Mouse (Mus musculus): Measurements from ENCODE around the gene Noc2l. TPM values are rescaled to one million over a fixed set of nuclear protein-coding genes. Genes with fewer than 3 reads are reported as not detected.

Noc2l gene
- polyA plus RNA-seq, 1 experiment from 2014 or later, result 69.0 TPM

GRCm38 (mm10) chr4:156249567-156249966 lies 13.8 kb downstream of the Noc2l start:
- H3K9ac ChIP-seq, result peak overlapping the region; percentile 79
- peaks cover 74% of the 10 kb centered on the region for H3K36me3 ChIP-seq

DNA sequence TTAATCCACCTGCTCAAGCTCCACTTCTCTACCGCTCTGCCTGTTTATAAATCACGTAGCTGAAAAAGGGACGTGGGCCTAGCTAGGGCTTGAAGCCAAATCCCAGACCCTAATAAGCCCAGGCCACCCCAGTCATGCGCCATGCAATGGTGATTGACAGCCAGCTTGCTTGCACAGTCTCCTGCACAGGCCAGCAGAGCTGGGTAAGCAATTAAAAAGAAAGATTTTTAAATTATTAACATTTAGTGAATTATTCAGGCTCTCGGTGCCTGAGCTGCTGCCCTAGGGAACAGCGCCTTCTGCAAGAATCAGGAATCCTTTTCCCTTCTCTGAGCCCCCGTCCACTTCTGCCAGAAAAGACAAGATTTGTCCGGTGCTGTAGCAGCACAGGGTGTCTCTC lies 15.3 kb downstream of the Noc2l start:
- peaks cover 84% of the 10 kb centered on the region for H3K4me1 ChIP-seq (replicated peaks)
- no peaks in the 10 kb centered on the region for H3K9me3 ChIP-seq (replicated peaks)
- H3K27ac ChIP-seq, result peak overlapping the region; percentile 98
- ATAC-seq (ENCODE audit: low read depth), result no peak
- peak overlapping the region; percentile 79 for H3K9ac ChIP-seq
- peak overlapping the region; percentile 46 for H3K4me3 ChIP-seq (replicated peaks)
- H3K36me3 ChIP-seq, result peaks cover 59% of the 10 kb centered on the region
- WGBS (ENCODE audit: insufficient replicate concordance), result 76% methylated on average over 8 of the region's 8 CpGs
- peaks cover 16% of the 10 kb centered on the region for H3K27me3 ChIP-seq
- H3K4me2 ChIP-seq, result peak overlapping the region; percentile 71
- no peak for DNase-seq

More at GRCm38 (mm10) chr4:156249567-156249966, 13.8 kb downstream of the Noc2l start:
- peak overlapping the region; percentile 98 for H3K27ac ChIP-seq
- ATAC-seq (ENCODE audit: low read depth) (no peak), DNase-seq (no peak)
- H3K27me3 ChIP-seq, result peaks cover 3% of the 10 kb centered on the region
- H3K4me3 ChIP-seq (replicated peaks), result no peak overlapping the region
- peaks cover 74% of the 10 kb centered on the region for H3K4me1 ChIP-seq (replicated peaks)
- H3K4me2 ChIP-seq, result no peak overlapping the region
- 61% methylated on average over 11 of the region's 11 CpGs for WGBS (ENCODE audit: insufficient replicate concordance)
- no peaks in the 10 kb centered on the region for H3K9me3 ChIP-seq (replicated peaks)

DNA sequence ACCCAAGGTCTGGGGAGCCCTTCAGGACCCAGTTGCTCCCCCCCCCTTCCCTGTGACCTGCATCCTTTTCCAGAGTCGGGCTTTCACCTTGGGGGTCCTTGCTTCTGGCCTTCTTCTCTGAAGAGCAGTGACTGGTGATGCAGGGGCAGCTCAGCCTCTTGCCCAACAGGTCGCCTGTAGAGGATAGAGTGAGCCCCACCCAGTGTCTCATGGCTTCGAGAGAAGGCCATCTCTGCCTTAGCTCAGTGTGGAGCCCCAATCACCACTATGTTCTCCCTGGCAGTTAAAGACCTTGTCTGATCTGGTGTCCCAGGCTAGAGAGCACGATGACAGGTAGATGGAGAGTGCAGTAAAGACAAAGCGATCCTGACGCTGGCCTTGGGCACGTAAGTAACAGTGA lies 16.3 kb downstream of the Noc2l start:
- H3K4me3 ChIP-seq (replicated peaks), result peak overlapping the region; percentile 46
- peak overlapping the region; percentile 98 for H3K27ac ChIP-seq
- H3K9ac ChIP-seq, result peak overlapping the region; percentile 79
- H3K27me3 ChIP-seq, result peaks cover 16% of the 10 kb centered on the region
- H3K9me3 ChIP-seq (replicated peaks), result no peaks in the 10 kb centered on the region
- peaks cover 49% of the 10 kb centered on the region for H3K36me3 ChIP-seq
- DNase-seq (peak; percentile 38), ATAC-seq (ENCODE audit: low read depth) (peak; percentile 57)
- H3K4me2 ChIP-seq, result peak overlapping the region; percentile 71
- WGBS (ENCODE audit: insufficient replicate concordance), result 15% methylated on average over 6 of the region's 7 CpGs
- peaks cover 75% of the 10 kb centered on the region for H3K4me1 ChIP-seq (replicated peaks)

GRCm38 (mm10) chr4:156252619-156253018 lies 16.8 kb downstream of the Noc2l start:
- Histone ChIP-seq H3K4me3 (replicated peaks) (peak overlapping the region; percentile 46), H3K4me2 (peak overlapping the region; percentile 71), H3K27ac (peak overlapping the region; percentile 98), H3K4me1 (replicated peaks) (peaks cover 70% of the 10 kb centered on the region), H3K9me3 (replicated peaks) (no peaks in the 10 kb centered on the region), H3K27me3 (peaks cover 16% of the 10 kb centered on the region), H3K36me3 (peaks cover 44% of the 10 kb centered on the region), H3K9ac (peak overlapping the region; percentile 79)
- ATAC-seq (ENCODE audit: low read depth), result peak; percentile 6
- no peak for DNase-seq
- WGBS (ENCODE audit: insufficient replicate concordance), result 23% methylated on average over 3 of the region's 3 CpGs

DNA sequence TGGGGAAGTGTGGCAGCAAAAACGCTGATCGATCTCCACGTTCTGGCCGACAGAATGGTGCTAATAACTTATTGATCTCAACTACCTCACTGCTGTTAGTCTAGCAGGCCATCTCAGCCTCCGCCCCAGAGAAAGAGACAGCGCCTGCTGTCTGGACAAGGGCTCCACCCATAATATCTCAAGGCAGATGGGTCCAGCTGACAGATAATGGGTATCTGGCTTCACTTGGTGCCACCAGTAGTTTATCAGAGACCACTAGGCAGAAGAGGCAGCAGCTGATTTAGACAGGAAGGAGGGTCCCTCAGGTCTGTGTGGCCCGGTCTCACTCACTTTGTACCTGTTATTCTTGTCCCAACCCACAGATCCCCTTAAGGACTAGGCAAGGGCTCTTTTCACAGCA lies 17.2 kb downstream of the Noc2l start:
- WGBS (ENCODE audit: insufficient replicate concordance), result 5% methylated on average over 7 of the region's 7 CpGs
- ATAC-seq (ENCODE audit: low read depth), result peak; percentile 88
- no peaks in the 10 kb centered on the region for H3K9me3 ChIP-seq (replicated peaks)
- peaks cover 40% of the 10 kb centered on the region for H3K36me3 ChIP-seq
- H3K4me1 ChIP-seq (replicated peaks), result peaks cover 66% of the 10 kb centered on the region
- peaks cover 16% of the 10 kb centered on the region for H3K27me3 ChIP-seq
- peak overlapping the region; percentile 46 for H3K4me3 ChIP-seq (replicated peaks)
- DNase-seq, result peak; percentile 87
- peak overlapping the region; percentile 98 for H3K27ac ChIP-seq
- peak overlapping the region; percentile 71 for H3K4me2 ChIP-seq
- H3K9ac ChIP-seq, result peak overlapping the region; percentile 79

- ATAC-seq (ENCODE audit: low read depth) (peak; percentile 58), DNase-seq (peak; percentile 61)
- H3K9ac ChIP-seq, result peak overlapping the region; percentile 90
- peaks cover 53% of the 10 kb centered on the region for H3K4me1 ChIP-seq (replicated peaks)
- no peaks in the 10 kb centered on the region for H3K9me3 ChIP-seq (replicated peaks)
- peak overlapping the region; percentile 97 for H3K27ac ChIP-seq
- peaks cover 25% of the 10 kb centered on the region for H3K36me3 ChIP-seq
- H3K4me2 ChIP-seq, result peak overlapping the region; percentile 88
- H3K4me3 ChIP-seq (replicated peaks), result peak overlapping the region; percentile 64
- 2% methylated on average over 28 of the region's 30 CpGs for WGBS (ENCODE audit: insufficient replicate concordance)
- peaks cover 16% of the 10 kb centered on the region for H3K27me3 ChIP-seq
Measured at GRCm38 (mm10) chr4:156254361-156255077, 18.7 kb downstream of the Noc2l start.

GRCm38 (mm10) chr4:156255078-156255839 lies 19.4 kb downstream of the Noc2l start, which contains the start of gene Samd11:
Samd11 (minus strand) TSS chr4:156255657.
- H3K27ac ChIP-seq, result peak within 1 kb of the TSS; percentile 97
- DNase-seq (peak; percentile 39), ATAC-seq (ENCODE audit: low read depth) (peak; percentile 32)
- peaks cover 18% of the 10 kb centered on the region for H3K36me3 ChIP-seq
- H3K4me2 ChIP-seq, result peak within 1 kb of the TSS; percentile 88
- WGBS (ENCODE audit: insufficient replicate concordance), result 6% methylated on average over 26 of the region's 26 CpGs
- peaks cover 45% of the 10 kb centered on the region for H3K4me1 ChIP-seq (replicated peaks)
- peak within 1 kb of the TSS; percentile 90 for H3K9ac ChIP-seq
- H3K27me3 ChIP-seq, result peaks cover 16% of the 10 kb centered on the region
- H3K4me3 ChIP-seq (replicated peaks), result peak within 1 kb of the TSS; percentile 64
- no peaks in the 10 kb centered on the region for H3K9me3 ChIP-seq (replicated peaks)

Small RNA genes lying within 50 kb of the gene (microRNA-seq; reads per million reads assigned to microRNA genes)
- 4.4 reads per million, percentile 10 among the genes with 10 or more reads in this experiment for gene Mir7658

Other genes with a start within 250 kb of the Noc2l start
- 5.5 and 6.2 TPM in 2 replicates for gene B3galt6, start 243.4 kb upstream of the Noc2l start, polyA plus RNA-seq (2015; fragmentation: Nextera tagmentation; extraction: Ambion mirVana)
- 88.2 and 91.6 TPM in 2 replicates for gene Sdf4, start 243.1 kb upstream of the Noc2l start, polyA plus RNA-seq (2015; fragmentation: Nextera tagmentation; extraction: Ambion mirVana)
- gene Tnfrsf4, start 222.2 kb upstream of the Noc2l start, polyA plus RNA-seq (2015; fragmentation: Nextera tagmentation; extraction: Ambion mirVana), result 0.09 and 0.20 TPM in 2 replicates
- gene Tnfrsf18, start 209.8 kb upstream of the Noc2l start, polyA plus RNA-seq (2015; fragmentation: Nextera tagmentation; extraction: Ambion mirVana), result 0.60 and 0.65 TPM in 2 replicates
- gene Ttll10, start 176.6 kb upstream of the Noc2l start, polyA plus RNA-seq (2015; fragmentation: Nextera tagmentation; extraction: Ambion mirVana), result 0.12 and 0.20 TPM in 2 replicates
- 11.8 and 13.8 TPM in 2 replicates for gene 9430015G10Rik, start 126.0 kb upstream of the Noc2l start, polyA plus RNA-seq (2015; fragmentation: Nextera tagmentation; extraction: Ambion mirVana)
- gene Rnf223, start 105.5 kb upstream of the Noc2l start, polyA plus RNA-seq (2015; fragmentation: Nextera tagmentation; extraction: Ambion mirVana), result 0.05 and 0.06 TPM in 2 replicates
- 8.5 and 8.7 TPM in 2 replicates for gene Agrn, start 38.5 kb upstream of the Noc2l start, polyA plus RNA-seq (2015; fragmentation: Nextera tagmentation; extraction: Ambion mirVana)
- gene Isg15, start 35.2 kb upstream of the Noc2l start, polyA plus RNA-seq (2015; fragmentation: Nextera tagmentation; extraction: Ambion mirVana), result 5.5 and 5.9 TPM in 2 replicates
- 0.89 and 1.0 TPM in 2 replicates for gene AW011738, start 32.7 kb upstream of the Noc2l start, polyA plus RNA-seq (2015; fragmentation: Nextera tagmentation; extraction: Ambion mirVana)
- gene Perm1, start 20.1 kb upstream of the Noc2l start, polyA plus RNA-seq (2015; fragmentation: Nextera tagmentation; extraction: Ambion mirVana), result 0.08 TPM in 1 of 2 replicates, not detected in the other
- 4.0 and 4.1 TPM in 2 replicates for gene Plekhn1, start 1.2 kb upstream of the Noc2l start, polyA plus RNA-seq (2015; fragmentation: Nextera tagmentation; extraction: Ambion mirVana)
- 25.7 and 27.9 TPM in 2 replicates for gene Samd11, start 19.6 kb downstream of the Noc2l start, polyA plus RNA-seq (2015; fragmentation: Nextera tagmentation; extraction: Ambion mirVana)
- gene Vmn2r-ps159, start 95.1 kb downstream of the Noc2l start, polyA plus RNA-seq (2015; fragmentation: Nextera tagmentation; extraction: Ambion mirVana), result not detected in 2 replicates